Mouse (Mus musculus) liver, embryonic 14.5 days (tissue): Measurements from ENCODE around the gene D1Pas1.

Source experiments
- CTCF ChIP-seq: IDR thresholded peaks from 2 replicates; pipeline ENCODE4 v1.5.1; 2016; ENCODE audit warnings: antibody characterized with exemption, low read depth, control low read depth
- EP300 ChIP-seq: IDR thresholded peaks from 2 replicates; pipeline ENCODE4 v1.6.1; 2016; ENCODE audit warnings: antibody characterized with exemption, low read depth

DNA sequence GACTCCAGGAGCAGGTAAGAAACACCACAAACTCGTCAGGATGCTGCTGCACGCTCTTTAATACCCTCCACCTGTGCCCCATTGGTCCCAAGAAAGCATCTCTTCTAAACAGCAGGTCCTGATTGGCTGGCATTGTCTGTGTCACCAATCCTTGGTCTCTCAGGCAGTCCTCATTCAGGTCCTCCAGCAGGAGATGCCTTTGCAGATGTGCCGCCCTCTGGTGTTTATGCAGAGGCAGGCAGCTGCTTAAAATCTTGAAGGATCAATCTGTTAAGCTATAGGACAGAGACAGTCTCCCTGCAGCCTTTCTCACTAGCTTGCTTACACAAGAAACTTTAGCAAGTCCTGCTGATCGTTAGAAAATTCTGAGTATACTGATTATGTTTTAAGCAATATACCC is 7.8 kb upstream of the D1Pas1 start:
- 0 out of 2 replicates have a peak, but pooled peaks have one; percentile 24 for TF ChIP-seq CTCF
- no peak for TF ChIP-seq EP300
